Mouse (Mus musculus): ENCODE measurements around the gene Lrrc36.

DNA sequence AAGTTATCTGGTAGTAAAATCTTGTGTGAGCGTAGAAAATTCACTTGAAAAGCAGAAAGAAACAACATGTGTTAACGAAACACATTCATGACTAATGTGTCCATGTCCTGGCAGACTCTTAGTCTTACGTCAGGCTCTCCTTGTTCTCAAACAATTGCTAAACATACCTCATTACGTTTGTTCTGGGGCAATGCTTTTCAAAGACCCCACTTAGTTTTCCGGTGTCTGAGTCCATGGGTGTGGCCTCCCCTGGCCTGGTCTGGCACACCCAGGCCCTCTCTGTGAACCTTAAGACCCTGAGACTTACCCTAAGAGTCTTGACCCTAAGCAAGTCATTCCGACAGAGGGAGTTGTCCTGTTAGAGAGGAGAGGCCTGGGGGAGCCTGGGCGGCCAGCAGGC lies 19.5 kb upstream of the Lrrc36 start:
- no peak for TF ChIP-seq CTCF (IDR thresholded peaks at IDR 0.05; ENCODE audit: low read depth)
- no peak for TF ChIP-seq EP300 (IDR thresholded peaks at IDR 0.05; ENCODE audit: low read depth)

All from heart, postnatal 0 days (tissue).